Mouse (Mus musculus) frontal cortex, postnatal 25 days (tissue): Measurements from ENCODE around the gene Cstf2.

Experiments
- DNase-seq, 2 experiments: peaks; one replicate each; pipeline ENCODE4 v3.0.0; 2022; ENCODE audit warnings: low spot score in 2 of 2

The Cstf2 gene

DNA sequence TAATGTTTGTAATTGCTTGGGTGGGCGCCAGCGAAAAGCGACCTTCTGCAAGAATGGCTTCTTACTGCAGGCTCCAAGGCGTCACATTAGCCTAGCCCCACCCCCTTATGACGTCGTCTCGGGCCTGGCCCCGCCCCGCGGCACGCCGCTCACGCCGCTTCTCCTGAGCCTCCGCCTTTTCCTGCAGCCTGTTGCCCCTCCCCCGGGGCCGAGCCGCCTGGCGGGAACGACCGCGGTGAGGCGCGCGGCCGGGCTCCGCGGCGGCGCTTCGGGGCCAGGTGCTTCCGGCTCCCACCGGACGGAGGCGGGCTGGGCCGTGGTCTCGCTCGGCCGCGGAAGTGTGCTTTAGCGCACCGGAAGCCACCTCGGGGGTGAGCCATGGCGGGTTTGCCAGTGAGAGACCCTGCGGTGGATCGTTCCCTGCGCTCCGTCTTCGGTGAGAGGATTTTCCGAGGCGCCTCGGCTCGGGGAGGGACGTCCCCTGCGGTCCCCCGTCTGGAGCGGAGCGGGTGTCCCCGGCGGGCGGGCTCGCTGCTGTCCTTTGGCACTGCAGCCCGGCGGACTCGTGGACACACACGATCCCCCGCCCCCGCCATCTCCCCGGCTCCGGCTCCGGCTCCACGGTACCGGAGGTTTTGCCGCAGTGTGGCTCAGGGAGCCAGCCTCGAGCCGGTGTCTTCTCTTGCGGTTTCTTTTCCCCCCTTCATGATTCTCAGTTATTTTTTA, at the start of gene Cstf2:
Cstf2 (plus strand) TSS at position 201 of the 726 bp plus-strand sequence.
- DNase-seq = peak; percentile 71 to 83

GRCm38 (mm10) chrX:134019005-134019404, 40.0 kb upstream of the Cstf2 start:
- peak; percentile 7 to 54 for DNase-seq

DNA sequence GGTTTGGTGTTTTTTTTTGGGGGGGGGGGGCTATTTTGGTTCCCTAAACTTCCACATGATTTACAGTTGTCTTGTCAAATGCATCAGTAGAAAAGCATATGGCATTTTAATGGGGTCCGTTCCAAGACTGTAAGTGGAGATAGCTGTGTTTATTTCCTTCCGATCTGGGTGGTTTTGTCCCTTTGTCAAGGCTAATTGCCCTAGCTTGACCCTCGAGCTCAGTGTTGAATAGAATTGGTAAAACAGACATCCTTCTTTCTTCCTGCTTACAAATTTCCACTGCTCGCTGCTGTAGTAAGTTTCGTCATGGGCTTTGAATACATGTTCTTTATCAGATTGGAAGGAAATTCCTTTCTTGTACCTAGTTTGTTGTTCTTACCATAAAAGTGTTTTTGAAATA, 38.3 kb upstream of the Cstf2 start:
- no peak for DNase-seq

- no peak for DNase-seq
These were observed 10.0 kb upstream of the Cstf2 start for GRCm38 (mm10) chrX:134048994-134049393.

- no peak for DNase-seq
These were observed 2.1 kb upstream of the Cstf2 start for GRCm38 (mm10) chrX:134056897-134057296.

DNA sequence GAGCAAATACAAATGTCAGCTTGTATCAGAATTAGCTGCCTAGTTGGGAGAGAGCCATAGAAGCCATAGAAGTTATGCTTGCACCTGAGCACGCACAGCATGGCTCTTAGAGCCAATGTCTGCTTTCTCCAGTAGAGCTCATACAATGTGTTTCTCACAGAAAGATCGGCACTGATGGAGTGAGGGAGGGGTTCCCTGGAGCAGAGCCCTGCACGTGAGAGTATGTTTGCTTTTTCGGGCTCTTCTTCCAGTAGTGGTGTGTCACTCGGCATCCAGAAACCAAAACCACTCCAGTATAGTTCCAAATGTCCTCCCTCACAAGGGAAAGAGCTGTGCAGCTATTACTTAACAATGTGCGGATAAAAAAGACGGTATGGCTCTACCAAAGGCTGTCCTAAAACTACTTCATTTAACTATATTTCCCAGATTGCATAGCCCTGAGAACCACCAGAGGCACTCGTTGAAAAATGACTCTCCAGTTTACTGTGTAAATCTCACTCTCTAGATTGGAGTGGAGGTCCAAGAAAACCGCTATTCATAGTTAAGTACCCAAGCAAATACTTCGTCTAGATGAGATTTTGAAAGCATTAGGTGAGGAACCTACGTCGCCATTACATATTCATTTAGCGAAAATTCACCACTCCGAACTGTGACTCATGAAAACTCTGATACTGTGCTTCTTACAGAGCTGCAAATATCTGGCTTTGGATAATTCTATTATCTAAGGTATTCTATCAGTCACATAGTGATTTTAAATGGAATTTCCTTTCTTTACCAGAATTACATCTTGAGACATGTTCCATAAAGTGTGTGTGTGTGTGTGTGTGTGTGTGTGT, 729 bp upstream of the Cstf2 start:
- DNase-seq = no peak

DNA sequence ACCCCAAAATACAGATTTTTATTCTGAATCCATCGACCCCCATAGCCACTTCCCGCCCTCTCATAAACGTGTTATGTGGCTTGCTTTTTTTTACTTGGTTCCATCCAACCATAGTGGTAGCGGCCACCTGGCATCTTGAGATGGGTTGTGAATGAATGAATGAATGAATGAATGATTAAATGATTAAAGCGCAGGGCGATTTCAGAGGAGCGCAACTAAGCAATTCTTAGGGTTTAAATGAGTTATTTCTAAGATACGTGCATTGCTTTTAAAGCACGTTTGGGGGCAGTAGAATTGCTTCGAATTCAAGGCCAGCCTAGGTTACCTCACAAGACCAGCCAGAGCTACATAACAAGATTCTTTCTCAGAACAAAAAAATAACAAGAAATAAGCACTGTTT, 777 bp downstream of the Cstf2 start:
- no peak for DNase-seq

DNA sequence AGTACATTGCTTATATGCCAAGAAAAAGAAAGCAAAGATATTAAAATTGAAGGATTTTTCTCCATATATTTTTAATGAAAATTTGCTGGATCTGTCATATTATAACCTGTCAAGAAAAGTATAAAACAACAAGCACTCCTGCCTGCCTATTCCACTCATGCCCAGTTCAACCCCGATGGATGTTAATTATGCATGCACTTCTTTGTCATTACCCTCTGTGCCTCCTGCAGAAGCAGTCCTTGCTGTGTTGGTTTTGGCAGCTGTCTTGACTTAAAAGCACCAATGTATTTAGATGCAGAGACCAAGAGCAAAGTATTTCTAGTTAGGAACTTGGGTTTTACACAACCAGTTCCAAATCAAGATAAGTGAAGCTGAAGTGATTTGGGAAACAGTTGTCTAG, 26.5 kb downstream of the Cstf2 start:
- DNase-seq = no peak

GRCm38 (mm10) chrX:134102641-134103040, 43.7 kb downstream of the Cstf2 start:
- DNase-seq = peak in 1 of 2 experiments; percentile 6

DNA sequence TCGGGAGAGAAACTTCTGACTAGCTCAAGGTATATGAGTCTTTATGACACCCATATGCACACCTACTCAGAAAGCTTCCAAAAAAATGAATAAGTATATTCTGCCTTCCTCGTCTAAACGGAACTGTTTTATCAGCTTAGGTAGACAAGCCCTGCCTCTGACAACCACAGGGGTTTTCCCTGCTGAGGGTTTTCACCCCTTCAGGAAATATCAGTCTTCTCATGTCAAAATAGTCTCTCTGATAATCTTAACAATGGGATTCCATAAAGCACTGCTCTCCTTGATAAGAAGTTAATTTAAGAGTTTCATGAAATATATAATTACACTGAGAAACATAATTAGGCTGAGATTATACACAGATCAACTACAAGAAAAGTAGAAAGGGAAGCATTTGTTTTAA, 52.8 kb downstream of the Cstf2 start:
- DNase-seq = no peak

- no peak for DNase-seq
These were observed 57.4 kb downstream of the Cstf2 start for GRCm38 (mm10) chrX:134116417-134116816.

- no peak for DNase-seq
These were observed 69.6 kb downstream of the Cstf2 start for GRCm38 (mm10) chrX:134128549-134128948.

- DNase-seq = no peak
These were observed 73.3 kb downstream of the Cstf2 start for GRCm38 (mm10) chrX:134132295-134132694.

GRCm38 (mm10) chrX:134133821-134134220, 74.8 kb downstream of the Cstf2 start:
- DNase-seq = no peak
